Mouse (Mus musculus): ENCODE data around the gene Rpl31. TPM values are rescaled to one million over a fixed set of nuclear protein-coding genes. Genes with fewer than 3 reads are reported as not detected.

Gene Rpl31
- polyA plus RNA-seq, 2 experiments from 2014 or later: 494 to 595 TPM

DNA sequence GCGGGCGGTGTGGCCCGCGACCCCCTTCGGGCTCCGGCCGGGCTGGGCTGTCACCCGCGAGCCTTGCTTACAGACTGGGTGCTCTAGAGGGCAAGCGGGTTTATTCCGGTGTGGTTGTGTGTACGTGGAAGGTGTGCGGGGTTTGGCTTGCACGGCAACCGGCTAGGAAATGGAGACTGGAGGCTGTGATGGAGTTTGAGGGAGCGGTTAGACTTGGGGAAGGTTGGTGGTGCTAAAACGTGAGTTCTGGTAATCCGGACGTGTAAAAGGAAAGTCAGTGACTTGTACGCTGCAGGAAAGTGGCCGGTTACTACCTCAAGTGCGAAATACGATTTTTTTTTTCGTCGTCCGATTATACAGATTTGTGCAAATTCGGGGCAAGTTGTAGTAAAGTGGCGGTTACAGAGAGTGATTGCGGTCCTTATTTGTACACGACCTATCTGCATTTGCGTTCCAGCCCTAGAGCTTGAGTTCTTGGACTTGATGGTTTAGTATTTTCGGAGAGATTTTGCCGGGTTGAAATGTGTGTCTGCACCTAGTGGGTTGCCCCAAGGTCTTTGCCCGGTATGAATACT is 712 bp downstream of the Rpl31 start:
- ATAC-seq: peak; percentile 10

DNA sequence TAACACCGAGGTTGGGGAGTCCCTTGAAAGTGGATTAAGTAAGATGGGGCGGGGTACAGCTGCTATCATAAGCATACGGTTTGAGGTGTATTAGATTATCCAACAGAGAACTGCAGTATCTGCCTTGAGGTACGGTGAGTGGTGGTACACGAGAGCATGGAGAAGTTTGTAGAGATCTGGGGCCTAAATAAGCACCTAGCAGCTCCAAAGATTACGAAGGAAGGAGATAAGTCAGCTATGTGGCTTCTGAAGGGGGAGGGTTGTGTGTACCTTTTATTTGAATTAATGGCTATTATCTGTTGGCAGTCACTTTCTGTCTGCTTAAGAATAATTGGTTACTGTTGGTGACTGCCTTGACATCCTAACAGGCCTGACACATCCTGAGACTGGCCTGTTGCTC is 2.8 kb downstream of the Rpl31 start:
- ATAC-seq: no peak

DNA sequence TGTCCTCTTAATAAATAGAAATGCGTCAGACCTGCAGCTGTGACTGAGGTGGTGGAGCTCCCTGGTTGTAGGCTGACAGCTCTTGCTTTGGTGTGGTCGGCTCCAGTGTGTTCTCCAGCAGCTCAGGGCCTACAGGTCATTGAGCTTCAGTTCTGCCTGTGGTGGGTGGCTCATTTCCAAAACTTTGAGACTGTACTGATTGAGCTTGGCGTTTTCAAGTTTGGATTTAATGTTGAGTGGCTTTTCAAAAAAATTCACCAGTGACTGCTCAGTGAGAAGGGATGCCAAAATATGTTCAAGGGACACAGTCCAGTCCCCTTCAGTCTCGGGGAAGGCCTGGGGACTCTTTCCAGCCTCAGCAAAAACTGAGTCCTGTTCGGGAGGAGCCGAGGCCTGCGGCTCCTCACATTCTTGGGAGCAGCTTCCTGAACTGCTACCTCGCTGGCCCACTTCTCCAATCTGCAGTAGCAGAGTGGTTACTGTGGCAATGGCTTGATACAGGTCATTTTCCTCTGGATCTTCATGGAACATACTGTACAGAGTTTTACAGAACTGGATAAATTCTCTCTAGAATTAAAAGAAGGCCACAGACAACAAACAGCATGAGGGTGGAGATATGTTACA is 4.7 kb downstream of the Rpl31 start:
- ATAC-seq: no peak

- ATAC-seq: no peak
Measured at GRCm38 (mm10) chr1:39373378-39373777, 5.7 kb downstream of the Rpl31 start.

- ATAC-seq: no peak
Measured at GRCm38 (mm10) chr1:39374231-39374809, 6.7 kb downstream of the Rpl31 start.

GRCm38 (mm10) chr1:39376121-39376520 is 8.5 kb downstream of the Rpl31 start:
- ATAC-seq: no peak

DNA sequence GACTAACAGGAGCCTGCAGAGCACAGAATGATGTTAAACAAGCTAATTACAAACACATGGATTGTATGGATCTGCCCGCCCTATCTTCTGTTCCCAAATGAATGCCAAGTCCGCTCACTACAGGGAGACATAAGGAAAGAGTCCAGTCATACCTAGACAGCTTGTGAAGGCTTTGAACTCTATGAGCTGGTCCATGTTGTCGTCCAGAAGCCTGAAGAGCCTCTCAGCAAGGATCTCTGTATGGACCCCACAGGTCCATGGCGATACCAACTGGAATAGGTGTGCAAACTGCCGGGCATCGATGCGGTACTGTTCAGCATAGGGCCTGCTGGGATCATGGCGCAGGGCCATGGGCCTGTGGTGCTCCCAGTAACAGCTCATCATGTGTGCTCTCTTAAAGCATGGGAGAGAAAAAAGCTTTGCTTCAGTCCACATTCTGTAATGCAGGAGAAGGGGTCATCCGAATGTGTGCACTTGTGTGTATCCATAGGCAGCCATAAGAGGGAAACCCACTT is 9.1 kb downstream of the Rpl31 start:
- no peak for ATAC-seq

DNA sequence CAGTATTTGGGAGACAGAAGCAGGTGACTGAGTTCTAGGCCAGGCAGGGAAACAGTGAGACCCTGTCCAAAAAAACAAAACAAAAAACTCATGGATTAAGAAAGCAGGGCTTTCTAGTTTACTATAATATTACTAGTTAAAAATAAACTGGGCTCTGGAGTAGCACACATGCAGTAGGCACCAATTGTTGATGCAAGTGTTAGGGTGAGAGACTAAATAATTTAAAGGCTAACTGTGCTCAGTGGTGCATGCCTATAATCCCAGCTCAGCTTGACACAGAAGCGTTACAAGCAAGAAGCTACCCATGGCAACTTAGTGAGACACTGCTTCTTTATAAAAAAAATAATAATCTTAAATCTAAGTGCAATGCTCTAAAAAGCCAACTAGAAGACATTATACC is 10.9 kb downstream of the Rpl31 start:
- ATAC-seq: no peak

DNA sequence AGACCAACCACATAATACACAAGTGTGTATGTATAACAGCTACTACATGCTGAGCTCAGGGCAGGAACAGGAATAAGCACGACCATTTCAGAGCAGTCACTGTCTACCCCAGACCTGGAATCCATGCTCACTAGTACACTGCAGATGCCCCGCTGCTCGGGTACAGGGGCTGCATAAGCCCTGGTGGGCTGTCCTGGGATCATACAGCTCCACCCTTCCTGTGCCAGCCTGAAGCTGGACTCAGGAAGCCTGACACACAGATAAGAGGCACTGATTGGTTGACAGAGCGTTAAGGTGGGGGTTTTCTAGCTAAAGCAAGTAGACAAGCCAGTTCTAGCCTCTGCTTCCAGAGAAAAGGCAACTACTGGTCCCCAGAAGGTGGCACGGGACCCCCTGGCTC is 11.4 kb downstream of the Rpl31 start:
- no peak for ATAC-seq

DNA sequence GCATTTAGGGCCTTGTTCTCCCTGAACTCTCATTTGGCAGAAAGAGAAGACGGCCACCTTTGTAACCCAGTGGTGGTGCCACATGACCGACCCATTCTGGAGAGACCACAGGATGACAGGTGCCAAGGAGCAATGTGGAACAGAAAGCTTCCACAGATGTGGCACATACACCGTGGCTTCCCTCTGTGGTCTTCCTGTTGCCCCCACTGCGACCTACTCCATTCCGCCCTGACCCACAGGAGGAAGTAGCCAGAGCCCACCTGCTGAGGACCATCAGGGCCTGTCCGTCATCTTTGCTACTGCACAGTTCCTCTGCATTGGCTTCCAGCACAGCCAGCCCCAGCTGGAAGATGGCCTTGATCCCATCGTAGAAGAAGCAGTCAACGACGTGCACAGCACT is 13.4 kb downstream of the Rpl31 start:
- ATAC-seq: no peak

DNA sequence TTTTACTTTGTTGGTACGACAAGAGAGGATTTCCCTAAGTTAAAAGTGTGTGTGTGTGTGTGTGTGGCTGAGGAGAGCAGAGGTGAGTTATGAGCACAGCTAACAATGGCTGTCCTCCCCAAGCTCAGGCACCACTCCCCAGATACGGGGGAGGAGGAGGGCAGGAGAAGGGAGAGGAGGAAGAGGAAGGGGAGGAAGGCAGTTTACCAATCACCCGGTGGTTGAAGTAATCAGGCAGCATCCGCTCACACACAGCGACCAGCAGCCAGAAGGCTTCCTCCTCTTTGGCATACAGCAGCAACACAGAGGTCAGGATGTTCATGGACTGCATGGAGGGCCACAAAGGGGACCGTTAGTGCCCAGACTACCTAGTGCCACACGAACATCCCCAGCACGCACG is 17.3 kb downstream of the Rpl31 start:
- no peak for ATAC-seq

DNA sequence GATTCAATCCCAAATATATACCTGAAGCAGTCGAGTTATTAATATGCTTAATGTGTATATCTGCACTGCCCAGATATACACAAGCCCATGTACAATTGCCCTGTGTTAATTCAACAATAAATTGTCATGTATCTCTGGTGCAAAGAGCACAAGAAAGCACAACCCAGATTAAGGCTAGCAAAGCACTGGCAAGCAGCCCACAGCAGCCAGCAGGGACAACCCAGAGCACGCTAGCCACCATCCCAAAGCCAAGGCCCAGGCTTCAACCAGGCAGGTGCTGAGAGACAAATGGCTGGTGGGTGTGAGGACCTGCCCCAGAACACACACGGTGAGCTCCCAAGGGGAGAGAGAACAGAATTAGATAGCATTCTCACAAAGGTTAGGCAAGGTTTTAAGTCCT is 18.8 kb downstream of the Rpl31 start:
- no peak for ATAC-seq

- ATAC-seq: no peak
Measured at GRCm38 (mm10) chr1:39387497-39387896, 19.9 kb downstream of the Rpl31 start.

GRCm38 (mm10) chr1:39388163-39388562 is 20.5 kb downstream of the Rpl31 start:
- ATAC-seq: no peak

GRCm38 (mm10) chr1:39389338-39389737 is 21.7 kb downstream of the Rpl31 start:
- ATAC-seq: no peak

DNA sequence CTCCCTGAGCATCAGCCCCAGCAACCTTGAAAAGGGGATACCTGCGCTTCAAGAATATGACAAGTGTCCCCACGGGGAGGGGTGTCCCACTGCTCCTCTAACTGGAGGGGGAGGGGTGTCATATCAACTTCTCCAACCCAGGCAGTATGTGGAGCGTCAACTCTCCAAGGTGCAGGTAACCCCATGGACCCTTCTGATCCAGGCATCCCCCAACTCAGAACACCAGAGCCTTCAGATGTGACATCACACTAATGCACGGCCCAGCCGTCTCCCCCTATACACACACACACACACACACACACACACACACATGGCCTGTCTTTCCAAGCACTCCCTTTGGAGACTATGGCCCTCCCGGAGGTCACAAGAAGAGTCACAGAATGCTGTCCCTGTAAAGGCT is 24.0 kb downstream of the Rpl31 start:
- ATAC-seq: no peak

GRCm38 (mm10) chr1:39392189-39392588 is 24.5 kb downstream of the Rpl31 start:
- no peak for ATAC-seq

DNA sequence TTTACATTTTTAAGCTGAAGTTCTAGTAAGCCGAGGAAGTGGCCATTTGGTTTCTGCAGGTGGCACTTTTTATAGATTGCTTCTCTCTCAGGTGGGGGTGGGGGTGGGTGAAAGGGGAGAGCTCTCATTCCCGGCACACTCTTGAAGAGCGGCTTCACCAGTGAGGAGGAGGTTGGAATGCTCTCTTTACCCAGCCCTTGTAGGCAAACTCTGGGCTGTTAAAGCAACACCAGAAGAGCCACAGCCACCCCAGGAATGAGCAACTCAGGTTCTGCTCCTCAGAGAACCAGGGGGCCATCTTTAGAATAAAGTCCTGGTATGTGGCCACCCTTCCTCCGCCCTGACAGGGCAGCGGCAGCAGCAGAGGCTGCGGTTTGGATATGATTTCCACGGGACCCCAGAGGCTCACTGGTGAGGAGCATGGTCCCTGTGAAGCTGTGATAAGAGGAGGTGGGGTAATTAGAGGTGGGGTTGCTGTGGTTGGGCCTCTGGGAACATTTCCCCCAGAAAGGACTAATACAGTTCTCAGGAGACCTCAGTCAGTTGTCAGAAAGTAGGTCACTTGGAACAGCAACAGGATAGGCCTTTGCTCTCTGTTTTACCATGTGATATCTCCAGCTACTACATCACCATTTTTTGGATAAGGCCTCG is 25.7 kb downstream of the Rpl31 start:
- no peak for ATAC-seq

GRCm38 (mm10) chr1:39394096-39394495 is 26.5 kb downstream of the Rpl31 start:
- ATAC-seq: no peak

DNA sequence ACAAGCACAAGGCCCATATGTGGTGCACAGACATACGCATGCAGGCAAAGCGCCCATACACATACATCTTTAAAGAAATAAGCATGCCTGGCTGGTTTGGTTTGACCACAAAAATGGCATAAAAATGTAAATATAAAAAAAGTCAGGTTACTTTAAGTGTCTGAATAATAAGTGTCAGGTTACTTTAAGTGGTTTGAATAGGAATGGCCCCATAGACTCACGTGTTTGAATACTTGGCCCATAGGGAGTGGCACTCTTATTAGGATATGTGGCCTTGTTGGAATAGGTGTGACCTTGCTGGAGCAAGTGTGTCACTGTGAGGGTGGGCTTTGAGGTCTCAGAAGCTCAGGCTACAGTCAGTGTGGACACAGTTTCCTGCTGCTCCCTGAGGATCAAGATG is 27.0 kb downstream of the Rpl31 start:
- no peak for ATAC-seq

- ATAC-seq: no peak
Measured at GRCm38 (mm10) chr1:39396347-39396746, 28.7 kb downstream of the Rpl31 start.

DNA sequence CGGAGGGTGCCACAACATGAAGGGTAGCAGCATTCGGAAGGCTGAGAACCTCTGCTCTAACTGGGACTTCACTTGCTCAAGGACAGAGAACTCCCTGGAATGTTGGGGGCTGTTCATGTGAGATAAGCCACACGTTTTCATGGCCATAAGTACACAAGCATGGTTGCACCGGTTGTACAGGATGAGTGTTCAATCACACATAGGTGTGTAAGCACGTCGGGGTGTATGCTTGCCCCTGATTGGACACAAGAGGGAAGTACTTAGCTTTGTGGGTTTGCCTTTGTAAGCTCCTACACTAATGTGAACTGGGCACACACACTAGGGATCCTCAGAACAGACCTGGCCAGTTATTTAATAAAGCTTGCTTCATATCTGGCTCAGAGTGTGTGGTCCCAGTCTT is 30.6 kb downstream of the Rpl31 start:
- ATAC-seq: no peak

GRCm38 (mm10) chr1:39399228-39399627 is 31.6 kb downstream of the Rpl31 start:
- ATAC-seq: no peak

DNA sequence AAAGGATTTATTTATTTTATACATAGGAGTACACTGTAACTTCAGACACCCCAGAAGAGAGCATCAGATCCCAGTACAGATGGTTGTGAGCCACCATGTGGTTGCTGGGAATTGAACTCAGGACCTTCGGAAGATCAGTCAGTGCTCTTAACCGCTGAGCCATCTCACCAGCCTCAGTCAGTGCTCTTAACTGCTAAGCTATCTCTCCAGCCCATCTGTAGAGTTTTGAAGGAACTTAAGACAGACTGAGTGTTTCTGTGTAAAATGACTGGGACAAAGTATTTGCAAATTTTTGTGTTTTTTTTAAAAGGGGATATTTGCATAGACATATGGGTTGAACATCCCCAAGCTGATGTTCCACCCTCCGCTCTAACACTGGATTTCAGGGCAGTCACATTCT is 32.5 kb downstream of the Rpl31 start:
- no peak for ATAC-seq
